Mouse (Mus musculus) ES-Bruce4 (cell line): ENCODE results near the gene Car9. TPM values are rescaled to one million over a fixed set of nuclear protein-coding genes. Genes with fewer than 3 reads are reported as not detected.

Experiments used
- H3K27ac ChIP-seq: 2 replicates; pipeline ENCODE4 v1.5.1; 2012; ENCODE audit warnings: low read length, inconsistent platforms; ENCODE audit not compliant: insufficient read depth
- H3K27me3 ChIP-seq: 2 replicates; pipeline ENCODE4 v1.6.1; 2012; ENCODE audit warnings: mild to moderate bottlenecking, low read length, inconsistent platforms; ENCODE audit not compliant: control insufficient read depth, poor library complexity, insufficient read depth, severe bottlenecking
- H3K36me3 ChIP-seq: 2 replicates; pipeline ENCODE4 v1.6.1; 2012; ENCODE audit warnings: inconsistent platforms, mild to moderate bottlenecking, low read length, moderate library complexity; ENCODE audit not compliant: control insufficient read depth, poor library complexity, insufficient read depth, severe bottlenecking
- H3K4me1 ChIP-seq: one replicate; pipeline ENCODE4 v1.8.1; 2011; ENCODE audit warnings: low read length; ENCODE audit not compliant: control insufficient read depth, insufficient read depth
- H3K4me3 ChIP-seq: 2 replicates; pipeline ENCODE4 v1.5.1; 2011; ENCODE audit warnings: low read depth, mild to moderate bottlenecking, low read length
- H3K9ac ChIP-seq: 2 replicates; pipeline ENCODE4 v1.6.1; 2012; ENCODE audit warnings: low read depth, mild to moderate bottlenecking, inconsistent platforms; ENCODE audit not compliant: poor library complexity, severe bottlenecking
- H3K9me3 ChIP-seq: replicated peaks from 2 replicates; pipeline ENCODE4 v1.6.1; 2012; ENCODE audit warnings: mild to moderate bottlenecking, low read length, inconsistent platforms; ENCODE audit not compliant: control insufficient read depth, poor library complexity, insufficient read depth, severe bottlenecking
- CTCF ChIP-seq: IDR thresholded peaks from one replicate; pipeline ENCODE4 v1.8.1; 2011; ENCODE audit warnings: low read depth, low read length
- EP300 ChIP-seq: IDR thresholded peaks from 2 replicates; pipeline ENCODE4 v1.6.1; 2011; ENCODE audit warnings: low read depth, low read length; ENCODE audit not compliant: insufficient read depth
- POLR2A ChIP-seq: IDR thresholded peaks from one replicate; pipeline ENCODE4 v1.8.1; 2011; ENCODE audit warnings: low read length; ENCODE audit not compliant: insufficient read depth
- polyA plus RNA-seq: library from polyadenylated mRNA; stranded (reverse); fragments of >200 nt; gene quantifications from 2 replicates; pipeline ENCODE4 v1.2.4, GENCODE M21; 2011; ENCODE audit warnings: low read depth; ENCODE audit not compliant: missing spikeins, insufficient read depth, insufficient read length

The Car9 gene
- polyA plus RNA-seq, 1 experiment = 0.61 TPM

DNA sequence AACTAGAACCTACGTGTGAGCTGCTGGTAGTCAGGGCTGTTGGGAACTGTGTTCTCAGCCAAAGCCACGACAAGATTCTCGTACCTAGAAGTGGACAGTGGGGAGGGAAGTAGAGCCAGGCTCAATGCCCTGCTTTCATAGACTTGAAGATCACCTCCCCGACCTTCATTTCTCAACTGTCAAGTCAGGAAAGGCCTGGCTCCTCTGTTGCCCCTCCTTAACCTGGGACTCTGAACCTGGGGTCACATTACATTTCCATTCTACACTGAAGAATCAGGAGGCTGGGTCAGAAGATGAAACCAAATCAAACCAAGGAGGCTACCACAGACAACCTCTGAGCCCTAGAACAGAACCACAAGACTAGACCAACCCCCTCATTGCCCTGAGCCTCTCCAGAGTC lies 8.8 kb upstream of the Car9 start:
- H3K9ac ChIP-seq = no peak overlapping the region
- no peak overlapping the region for H3K4me3 ChIP-seq
- no peak for TF ChIP-seq EP300
- no peak for TF ChIP-seq CTCF
- no peak for TF ChIP-seq POLR2A
- no peaks in the 10 kb centered on the region for H3K4me1 ChIP-seq
- no peak overlapping the region for H3K27ac ChIP-seq
- no peaks in the 10 kb centered on the region for H3K27me3 ChIP-seq
- no peaks in the 10 kb centered on the region for H3K9me3 ChIP-seq
- 0 out of 2 replicates have a peak, but pooled peaks cover 5% of the 10 kb centered on the region for H3K36me3 ChIP-seq

DNA sequence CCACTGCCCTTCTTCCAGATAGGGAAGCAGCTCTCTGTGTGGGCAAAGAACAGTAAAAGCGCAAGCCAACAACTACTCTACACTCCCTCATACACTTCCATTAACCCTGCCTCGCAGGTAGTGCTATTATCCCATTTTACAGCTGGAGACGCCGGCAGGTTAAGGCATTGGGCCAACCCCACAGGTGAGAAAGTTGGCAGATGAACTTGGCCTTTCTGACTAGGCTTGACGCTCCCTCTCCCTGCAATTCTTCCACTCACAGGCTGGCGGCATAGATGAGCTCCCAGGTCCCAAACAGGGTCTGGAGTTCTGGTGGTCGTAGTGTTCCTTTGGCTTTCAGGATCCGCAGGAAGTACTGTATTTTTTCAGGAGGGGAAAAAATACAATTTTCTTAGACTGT lies 7.8 kb upstream of the Car9 start:
- Histone ChIP-seq H3K4me1 (no peaks in the 10 kb centered on the region), H3K27ac (no peak overlapping the region), H3K36me3 (0 out of 2 replicates have a peak, but pooled peaks cover 5% of the 10 kb centered on the region), H3K27me3 (no peaks in the 10 kb centered on the region), H3K4me3 (peak overlapping the region; percentile 80), H3K9me3 (no peaks in the 10 kb centered on the region), H3K9ac (peak overlapping the region; percentile 78)
- no peak for TF ChIP-seq POLR2A
- no peak for TF ChIP-seq EP300
- peak; percentile 55 for TF ChIP-seq CTCF

DNA sequence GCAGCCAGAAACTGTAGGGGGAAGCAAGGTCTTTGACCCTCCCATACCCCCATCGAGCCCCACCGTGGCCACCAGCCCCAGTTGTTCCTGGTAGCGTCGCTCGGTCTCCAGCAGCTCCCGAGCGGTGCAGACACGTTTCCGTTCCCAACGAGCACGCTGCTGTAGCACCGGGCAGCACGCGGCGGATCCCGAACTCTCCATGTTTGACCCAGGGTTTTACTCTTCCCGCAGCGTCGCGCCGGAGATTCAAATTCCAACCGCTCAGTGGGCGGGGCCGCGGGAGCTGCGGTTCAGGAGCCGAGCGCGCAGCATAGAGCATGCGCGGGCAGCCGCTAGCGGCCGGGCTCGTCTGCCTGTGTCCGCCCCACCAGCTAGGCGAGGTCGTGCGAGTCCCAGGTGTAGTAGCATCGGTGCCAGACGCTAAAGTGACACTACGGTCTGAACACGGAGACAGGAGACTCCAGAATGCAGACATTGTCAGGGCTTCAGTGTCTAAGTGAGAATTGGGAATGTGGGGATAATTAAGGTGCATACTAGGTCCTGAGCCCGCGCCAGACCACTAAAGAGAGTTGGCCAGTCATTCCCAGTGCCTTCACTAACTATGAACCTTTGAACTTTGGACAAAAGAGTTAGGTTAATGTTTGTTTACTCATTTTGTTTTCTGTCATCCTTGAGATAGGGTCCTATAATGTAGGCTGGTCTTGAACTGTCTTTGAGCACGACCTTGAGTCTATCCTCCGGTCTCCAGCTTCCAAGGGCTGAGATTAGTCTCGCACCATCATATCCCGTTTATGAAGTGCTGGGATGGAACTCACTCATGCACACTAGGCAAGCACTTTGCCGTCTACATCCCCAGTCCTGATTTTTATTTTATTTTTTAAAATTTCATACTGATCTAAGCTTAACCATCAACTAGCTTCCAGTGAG lies 7.1 kb upstream of the Car9 start, which contains the start of gene Arhgef39:
Gene Arhgef39 (minus strand): TSS at position 289 of the 927 bp plus-strand sequence.
- Histone ChIP-seq H3K27ac (no peak within 1 kb of the TSS), H3K4me3 (peak within 1 kb of the TSS; percentile 80), H3K9ac (peak within 1 kb of the TSS; percentile 78), H3K9me3 (no peaks in the 10 kb centered on the region), H3K36me3 (0 out of 2 replicates have a peak, but pooled peaks cover 5% of the 10 kb centered on the region), H3K27me3 (no peaks in the 10 kb centered on the region), H3K4me1 (no peaks in the 10 kb centered on the region)
- TF ChIP-seq CTCF (no peak), EP300 (0 out of 2 replicates have a peak, but pooled peaks have one; percentile 3), POLR2A (peak; percentile 66)

DNA sequence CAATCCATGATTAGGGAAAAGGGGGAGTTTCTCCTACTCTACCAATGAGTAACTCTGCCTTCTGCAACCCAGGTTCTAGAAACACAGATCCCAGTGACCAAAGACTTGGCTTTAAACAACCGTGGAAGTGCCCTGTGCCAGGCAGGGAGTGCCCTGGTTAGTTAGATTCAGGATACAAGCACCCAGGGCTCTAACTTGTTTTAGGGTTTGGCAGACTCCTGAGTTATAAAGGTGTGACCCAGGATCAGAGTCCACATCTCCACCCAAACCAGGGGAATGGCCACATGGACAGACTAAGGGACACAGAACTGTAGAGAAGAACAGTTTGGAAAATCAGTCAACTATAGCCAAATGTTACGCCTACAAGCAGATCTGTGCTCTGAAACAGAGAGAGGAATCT lies 3.7 kb upstream of the Car9 start:
- H3K4me3 ChIP-seq = no peak overlapping the region
- TF ChIP-seq EP300 (no peak), POLR2A (no peak), CTCF (no peak)
- no peaks in the 10 kb centered on the region for H3K36me3 ChIP-seq
- no peaks in the 10 kb centered on the region for H3K27me3 ChIP-seq
- no peaks in the 10 kb centered on the region for H3K4me1 ChIP-seq
- H3K9ac ChIP-seq = no peak overlapping the region
- no peaks in the 10 kb centered on the region for H3K9me3 ChIP-seq
- H3K27ac ChIP-seq = no peak overlapping the region

DNA sequence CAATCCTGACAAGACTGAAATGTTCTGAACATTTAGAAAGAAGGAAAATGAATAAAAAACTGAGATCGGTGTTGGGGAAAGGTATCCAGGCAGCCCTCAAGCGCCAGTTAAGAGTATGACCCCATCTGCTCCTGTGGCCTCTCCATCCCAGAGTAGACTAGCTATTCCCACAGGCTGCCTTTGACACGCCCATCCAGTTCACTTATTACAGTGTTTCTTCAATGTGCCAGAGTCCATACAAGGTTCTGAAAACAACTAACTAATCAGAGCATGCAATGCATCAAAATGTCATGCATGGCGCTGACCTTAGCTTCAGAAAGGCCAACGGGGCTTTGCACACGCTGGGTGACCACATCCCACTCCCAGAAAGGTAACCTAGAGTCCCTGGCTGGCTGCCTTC lies 3.3 kb upstream of the Car9 start:
- H3K4me1 ChIP-seq = no peaks in the 10 kb centered on the region
- no peaks in the 10 kb centered on the region for H3K9me3 ChIP-seq
- no peak overlapping the region for H3K4me3 ChIP-seq
- H3K27ac ChIP-seq = no peak overlapping the region
- H3K9ac ChIP-seq = no peak overlapping the region
- no peak for TF ChIP-seq POLR2A
- no peak for TF ChIP-seq CTCF
- TF ChIP-seq EP300 = no peak
- no peaks in the 10 kb centered on the region for H3K27me3 ChIP-seq
- no peaks in the 10 kb centered on the region for H3K36me3 ChIP-seq

DNA sequence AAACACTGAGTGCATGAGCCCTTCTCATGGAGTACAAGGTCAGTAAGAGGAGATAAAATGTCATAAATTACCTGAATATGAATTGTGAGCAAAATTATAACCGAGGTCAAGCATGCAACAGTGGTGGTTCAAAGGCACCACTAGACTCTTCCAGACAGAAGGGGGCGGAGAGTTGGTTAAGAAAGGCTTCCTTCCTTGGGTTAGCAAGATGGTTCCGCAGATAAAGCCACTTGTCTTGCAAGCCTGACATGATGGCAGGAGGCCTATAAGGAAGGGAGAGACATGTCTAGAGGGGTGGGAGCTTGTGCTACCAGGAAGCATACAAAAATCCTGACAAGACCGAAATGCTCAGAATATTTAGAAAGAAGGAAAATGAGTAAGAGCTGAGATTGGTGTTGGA lies 2.5 kb upstream of the Car9 start:
- no peaks in the 10 kb centered on the region for H3K27me3 ChIP-seq
- H3K9me3 ChIP-seq = no peaks in the 10 kb centered on the region
- H3K9ac ChIP-seq = no peak overlapping the region
- peaks cover 3% of the 10 kb centered on the region for H3K4me1 ChIP-seq
- TF ChIP-seq POLR2A = no peak
- TF ChIP-seq CTCF = no peak
- TF ChIP-seq EP300 = no peak
- no peak overlapping the region for H3K27ac ChIP-seq
- H3K4me3 ChIP-seq = no peak overlapping the region
- H3K36me3 ChIP-seq = no peaks in the 10 kb centered on the region
